Mouse (Mus musculus): ENCODE data around the gene Nhp2.
"Not testable (repeated sequence)": the region's sequence is repeated elsewhere in the genome, so short reads cannot be mapped to it uniquely, and the experiment has no call there.

Gene Nhp2

GRCm38 (mm10) chr11:51606447-51607095, 13.0 kb upstream of the Nhp2 start, which contains the start of gene Hnrnpab:
Gene Hnrnpab (minus strand): TSS chr11:51606847.
- peak; percentile 97 for DNase-seq

GRCm38 (mm10) chr11:51607096-51607738, 12.3 kb upstream of the Nhp2 start:
- DNase-seq: no peak

GRCm38 (mm10) chr11:51609266-51609909, 10.1 kb upstream of the Nhp2 start:
- peak; percentile 59 for DNase-seq

- not testable (repeated sequence) for DNase-seq
Observed at GRCm38 (mm10) chr11:51609940-51610339, 9.6 kb upstream of the Nhp2 start.

- DNase-seq: no peak
Observed at GRCm38 (mm10) chr11:51614256-51614655, 5.3 kb upstream of the Nhp2 start.

- DNase-seq: no peak
Observed at GRCm38 (mm10) chr11:51615129-51615528, 4.4 kb upstream of the Nhp2 start.

- peak; percentile 91 for DNase-seq
Observed at GRCm38 (mm10) chr11:51615601-51616000, 3.9 kb upstream of the Nhp2 start.

- DNase-seq: not testable (repeated sequence)
Observed at GRCm38 (mm10) chr11:51616113-51616512, 3.4 kb upstream of the Nhp2 start.

- peak; percentile 73 for DNase-seq
Observed at GRCm38 (mm10) chr11:51617693-51618092, 1.8 kb upstream of the Nhp2 start.

- DNase-seq: no peak
Observed at GRCm38 (mm10) chr11:51618894-51619408, 584 bp upstream of the Nhp2 start.

- no peak for DNase-seq
Observed at GRCm38 (mm10) chr11:51620084-51620483, 549 bp downstream of the Nhp2 start.

GRCm38 (mm10) chr11:51621776-51622175, 2.2 kb downstream of the Nhp2 start:
- DNase-seq: no peak

GRCm38 (mm10) chr11:51622971-51623491, 3.5 kb downstream of the Nhp2 start:
- DNase-seq: no peak

- DNase-seq: no peak
Observed at GRCm38 (mm10) chr11:51625187-51625820, 5.8 kb downstream of the Nhp2 start.

- DNase-seq: no peak
Observed at GRCm38 (mm10) chr11:51627425-51627824, 7.9 kb downstream of the Nhp2 start.

GRCm38 (mm10) chr11:51627907-51628306, 8.4 kb downstream of the Nhp2 start:
- DNase-seq: no peak

- no peak for DNase-seq
Observed at GRCm38 (mm10) chr11:51629651-51630314, 10.2 kb downstream of the Nhp2 start.

GRCm38 (mm10) chr11:51632130-51632753, 12.7 kb downstream of the Nhp2 start:
- DNase-seq: no peak

GRCm38 (mm10) chr11:51633200-51633599, 13.7 kb downstream of the Nhp2 start:
- not testable (repeated sequence) for DNase-seq

- no peak for DNase-seq
Observed at GRCm38 (mm10) chr11:51633721-51634120, 14.2 kb downstream of the Nhp2 start.

- DNase-seq: no peak
Observed at GRCm38 (mm10) chr11:51635127-51635524, 15.6 kb downstream of the Nhp2 start.

Measured in liver (tissue).